Mouse (Mus musculus) G1E-ER4 (cell line): Measurements from ENCODE around the gene Bcl2l14. TPM values are rescaled to one million over a fixed set of nuclear protein-coding genes. Genes with fewer than 3 reads are reported as not detected.

Experiments used
- GATA1 ChIP-seq: IDR thresholded peaks from one replicate; pipeline ENCODE4 v1.8.0; 2012; ENCODE audit warnings: low read length, inconsistent platforms
- polyA plus RNA-seq: library from polyadenylated mRNA; stranded (reverse); fragments of >175 nt; gene quantifications from 2 replicates; pipeline ENCODE4 v1.2.3, GENCODE M21; 2012

Gene Bcl2l14
- polyA plus RNA-seq, 1 experiment = not detected

DNA sequence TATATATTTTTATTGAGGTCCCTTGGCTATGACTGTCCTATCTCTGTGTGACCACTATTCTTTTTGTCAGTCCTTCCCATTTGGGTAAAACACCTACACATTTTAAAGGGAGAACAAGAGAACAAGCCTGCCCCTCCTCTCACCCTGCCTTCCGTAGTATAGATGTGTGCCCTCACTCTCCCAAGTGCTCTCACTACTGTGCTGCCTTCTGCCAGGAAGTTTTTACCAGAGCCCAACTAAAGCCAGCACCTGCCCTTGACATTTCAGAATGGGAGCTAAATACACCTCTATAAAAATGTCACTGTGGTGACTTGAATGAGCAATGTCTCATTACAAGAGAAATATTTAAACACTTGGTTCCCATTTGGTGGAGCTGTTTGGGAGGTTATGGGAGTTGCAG is 62.3 kb downstream of the Bcl2l14 start:
- TF ChIP-seq GATA1 = no peak

DNA sequence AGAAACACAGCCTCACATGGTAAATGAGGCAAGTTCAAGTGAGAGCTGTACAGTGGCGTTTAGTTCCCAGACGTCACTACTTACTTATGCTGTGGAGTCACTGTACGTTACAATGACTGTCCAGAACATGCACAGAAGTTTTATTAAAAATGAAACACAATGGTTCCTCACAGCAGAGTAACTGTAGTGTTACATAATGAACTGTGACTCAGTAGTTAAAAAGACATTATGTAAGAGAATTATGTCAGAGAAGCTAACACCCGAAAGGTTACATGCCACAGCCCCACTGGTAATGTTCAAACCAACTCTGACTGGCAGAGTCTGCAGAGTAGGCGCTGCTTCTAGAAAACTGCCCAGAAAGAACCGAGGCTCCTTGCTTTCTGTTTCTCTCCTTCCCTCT is 65.1 kb downstream of the Bcl2l14 start:
- no peak for TF ChIP-seq GATA1

DNA sequence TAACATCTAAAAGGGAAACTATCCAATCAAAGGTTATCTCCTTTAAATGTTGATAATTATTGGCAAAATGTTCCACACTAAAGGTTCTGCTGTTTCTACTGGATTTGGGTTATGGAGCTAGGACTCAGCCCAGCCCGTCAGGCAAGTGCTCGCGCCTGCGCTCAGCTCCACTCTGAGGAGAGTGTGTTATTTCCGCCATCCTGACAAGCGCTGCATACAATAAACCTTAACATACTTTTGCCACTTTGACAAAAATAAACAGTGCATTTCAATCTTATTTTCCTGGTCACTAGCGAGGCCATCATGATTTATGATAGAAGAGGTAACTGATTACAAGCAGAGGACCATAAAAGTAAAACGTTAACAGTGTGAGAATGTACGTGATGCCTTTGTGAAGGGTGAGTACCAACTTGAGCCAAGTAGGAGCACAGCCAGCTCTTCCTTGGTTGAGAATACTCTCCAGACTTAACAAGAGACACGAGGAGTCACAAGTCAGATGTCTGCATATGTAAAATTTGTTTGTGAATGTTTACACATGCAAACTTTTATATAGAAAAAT is 70.6 kb downstream of the Bcl2l14 start:
- no peak for TF ChIP-seq GATA1

DNA sequence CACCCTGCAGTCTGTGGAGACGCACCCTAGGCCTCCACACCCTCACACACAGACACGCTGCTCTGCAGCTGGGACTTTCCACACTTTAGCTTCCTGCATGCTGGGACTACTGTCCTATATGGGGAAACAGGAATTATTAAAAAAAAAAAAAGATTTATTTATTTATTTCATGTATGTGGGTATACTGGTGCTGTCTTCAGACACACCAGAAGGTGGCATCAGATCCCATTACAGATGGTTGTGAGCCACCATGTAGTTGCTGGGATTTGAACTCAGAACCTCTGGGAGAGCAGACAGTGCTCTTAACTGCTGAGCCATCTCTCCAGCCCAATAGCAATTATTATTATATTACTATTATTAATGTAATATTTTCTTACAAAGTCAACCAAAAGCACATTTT is 73.2 kb downstream of the Bcl2l14 start:
- TF ChIP-seq GATA1 = no peak

DNA sequence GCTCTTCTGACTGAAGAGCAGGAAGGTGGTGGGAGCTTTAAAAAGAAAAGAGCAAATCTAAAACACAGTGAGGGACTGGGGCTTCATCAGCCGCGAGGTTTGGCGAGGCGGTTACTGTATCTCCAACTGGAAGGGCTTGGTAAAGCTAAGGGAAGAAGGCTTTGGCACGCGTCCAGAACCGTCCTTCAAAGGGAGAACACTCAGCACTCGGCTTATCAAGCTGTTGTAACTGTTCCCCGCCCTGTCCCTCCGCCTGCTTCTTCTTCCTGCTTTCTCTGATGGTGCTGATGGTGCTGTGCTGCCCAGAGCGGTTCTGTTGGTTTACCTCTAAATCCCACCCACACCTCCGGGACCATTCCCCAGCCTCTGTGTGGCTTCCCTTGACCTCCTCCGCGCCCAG is 74.7 kb downstream of the Bcl2l14 start:
- TF ChIP-seq GATA1 = no peak

DNA sequence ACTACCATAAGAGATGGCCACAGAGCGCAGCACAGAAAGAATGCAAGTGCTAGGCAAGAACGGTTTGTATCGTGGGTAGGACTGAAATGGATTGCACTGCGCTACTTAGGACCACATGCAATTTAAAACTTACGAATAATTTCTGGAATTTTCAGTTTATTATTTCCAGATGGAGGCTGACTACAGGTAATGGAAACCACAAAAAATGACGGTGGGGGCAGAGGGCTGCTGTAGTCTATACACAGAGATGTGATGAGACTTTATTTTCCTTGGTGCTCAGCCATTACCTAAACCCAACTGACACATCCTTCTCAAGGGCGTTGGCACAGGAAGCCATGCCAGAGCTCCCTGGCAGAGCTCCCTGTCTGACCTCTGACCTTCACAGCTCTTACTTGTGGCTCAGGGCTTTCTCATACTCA is 77.0 kb downstream of the Bcl2l14 start:
- TF ChIP-seq GATA1 = no peak

DNA sequence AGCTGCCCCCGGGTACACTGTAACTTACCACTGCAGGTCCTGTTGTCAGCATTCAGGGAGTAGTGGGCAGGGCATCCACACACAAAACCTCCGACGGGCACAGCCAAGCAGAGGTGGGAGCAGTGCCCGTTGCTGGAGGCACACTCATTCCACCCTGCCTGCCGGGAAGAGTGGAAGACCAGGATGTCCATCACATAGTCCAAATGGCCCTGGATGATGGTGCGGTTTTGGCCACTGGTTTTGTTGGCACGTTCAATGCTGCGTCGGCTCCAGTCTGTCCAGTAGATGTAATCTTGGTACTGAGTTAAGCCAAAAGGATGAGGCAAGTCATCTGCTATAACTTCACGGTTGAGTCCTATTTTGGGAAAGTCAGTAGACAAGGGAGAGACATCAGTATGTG is 83.4 kb downstream of the Bcl2l14 start:
- no peak for TF ChIP-seq GATA1

DNA sequence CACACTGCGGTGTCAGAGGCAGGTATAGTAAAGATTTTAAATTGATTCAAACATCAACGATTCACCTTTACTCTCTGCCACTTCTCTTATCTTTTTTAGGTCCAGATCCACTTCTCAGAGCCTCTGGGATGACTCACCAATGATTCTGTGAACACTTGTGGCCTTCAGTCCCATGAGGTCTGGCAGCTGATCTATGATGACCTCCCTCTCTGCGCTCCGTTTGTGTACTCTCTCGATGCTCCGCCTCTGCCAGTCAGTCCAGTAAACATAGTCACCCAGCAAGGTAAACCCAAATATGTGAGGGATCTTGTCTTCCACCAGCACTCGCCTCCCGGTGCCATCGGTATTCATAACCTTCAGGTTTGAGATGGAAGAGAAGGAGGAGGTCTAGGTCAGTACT is 90.2 kb downstream of the Bcl2l14 start:
- no peak for TF ChIP-seq GATA1

Other genes starting within 250 kb of the Bcl2l14 start
- gene Lrp6, start 170.6 kb downstream of the Bcl2l14 start, polyA plus RNA-seq = 17.8 and 18.7 TPM in 2 replicates
- gene Mansc1, start 236.2 kb downstream of the Bcl2l14 start, polyA plus RNA-seq = not detected in 2 replicates
- gene Borcs5, start 243.2 kb downstream of the Bcl2l14 start, polyA plus RNA-seq = 12.0 and 15.0 TPM in 2 replicates